Mouse (Mus musculus) yolk sac, embryonic 10.5 days (tissue): ENCODE measurements around the gene Gtf3c2.

ENCODE experiments used
- DNase-seq: peaks from one replicate; pipeline ENCODE4 v3.0.0-alpha.2; 2017; ENCODE audit warnings: low spot score

The Gtf3c2 gene

GRCm38 (mm10) chr5:31138968-31139425 is 40.9 kb downstream of the Gtf3c2 start:
- peak; percentile 33 for DNase-seq

GRCm38 (mm10) chr5:31138241-31138967 is 41.5 kb downstream of the Gtf3c2 start, which contains the start of gene Ucn:
Gene Ucn, minus strand, starts transcription at chr5:31138829.
- DNase-seq = no peak

- no peak for DNase-seq
Measured at GRCm38 (mm10) chr5:31137658-31138057, 42.3 kb downstream of the Gtf3c2 start.

GRCm38 (mm10) chr5:31136730-31137424 is 43.1 kb downstream of the Gtf3c2 start:
- no peak for DNase-seq

GRCm38 (mm10) chr5:31126050-31126449 is 53.9 kb downstream of the Gtf3c2 start:
- DNase-seq = no peak

GRCm38 (mm10) chr5:31123481-31123880 is 56.5 kb downstream of the Gtf3c2 start:
- DNase-seq = no peak

- DNase-seq = no peak
Measured at GRCm38 (mm10) chr5:31121111-31121510, 58.8 kb downstream of the Gtf3c2 start.

GRCm38 (mm10) chr5:31116912-31117311 is 63.0 kb downstream of the Gtf3c2 start:
- DNase-seq = no peak

- DNase-seq = no peak
Measured at GRCm38 (mm10) chr5:31116354-31116753, 63.6 kb downstream of the Gtf3c2 start, which contains the start of gene Trim54. Gene Trim54, plus strand, starts transcription at chr5:31116712.

- DNase-seq = no peak
Measured at GRCm38 (mm10) chr5:31110781-31111180, 69.2 kb downstream of the Gtf3c2 start.

GRCm38 (mm10) chr5:31108000-31108490 is 71.9 kb downstream of the Gtf3c2 start, which contains the start of gene Slc30a3:
Gene Slc30a3, minus strand, starts transcription at chr5:31108237.
- DNase-seq = no peak
